Mouse (Mus musculus) C2C12 (cell line): ENCODE data around the gene Serac1. TPM values are rescaled to one million over a fixed set of nuclear protein-coding genes. Genes with fewer than 3 reads are reported as not detected.

Source experiments
- H3K27me3 ChIP-seq: one replicate; pipeline ENCODE4 v1.6.1; 2011; ENCODE audit not compliant: control insufficient read depth, insufficient read depth, insufficient read length
- H3K36me3 ChIP-seq: one replicate; pipeline ENCODE4 v1.6.1; 2011; ENCODE audit not compliant: control insufficient read depth, insufficient read depth
- H3K4me3 ChIP-seq: one replicate; pipeline ENCODE4 v1.5.1; 2011; ENCODE audit warnings: mild to moderate bottlenecking, control low read depth; ENCODE audit not compliant: poor library complexity, insufficient read depth, severe bottlenecking
- H3K79me2 ChIP-seq: one replicate; pipeline ENCODE4 v1.6.1; 2011; ENCODE audit not compliant: control insufficient read depth, insufficient read depth
- H3K79me3 ChIP-seq: one replicate; pipeline ENCODE4 v1.6.1; 2011; ENCODE audit warnings: low read depth, control low read depth
- H3ac ChIP-seq: one replicate; pipeline ENCODE3; 2011; ENCODE audit warnings: low read depth; ENCODE audit not compliant: control insufficient read depth, insufficient read length
- CEBPB ChIP-seq: IDR thresholded peaks from one replicate; pipeline ENCODE4 v1.6.1; 2011; ENCODE audit warnings: low read depth, mild to moderate bottlenecking, control low read depth, moderate library complexity
- CTCF ChIP-seq: IDR thresholded peaks from one replicate; pipeline ENCODE4 v1.5.1; 2011; ENCODE audit not compliant: control insufficient read depth, insufficient read depth, insufficient read length
- FOSL1 ChIP-seq: IDR thresholded peaks from one replicate; pipeline ENCODE4 v1.8.0; 2011; ENCODE audit warnings: mild to moderate bottlenecking, low read length; ENCODE audit not compliant: poor library complexity, insufficient read depth, severe bottlenecking
- MAX ChIP-seq: IDR thresholded peaks from one replicate; pipeline ENCODE4 v1.6.1; 2011; ENCODE audit warnings: mild to moderate bottlenecking, control low read depth
- MYOD1 ChIP-seq: IDR thresholded peaks from one replicate; pipeline ENCODE4 v1.6.1; 2011; ENCODE audit warnings: low read depth; ENCODE audit not compliant: control insufficient read depth, insufficient read length
- MYOG ChIP-seq: IDR thresholded peaks from one replicate; pipeline ENCODE4 v1.6.1; 2011; ENCODE audit not compliant: control insufficient read depth, insufficient read length; ENCODE audit errors: extremely low read depth
- USF1 ChIP-seq: IDR thresholded peaks from one replicate; pipeline ENCODE4 v1.6.1; 2011; ENCODE audit warnings: low read depth, mild to moderate bottlenecking, control low read depth, moderate library complexity
- polyA plus RNA-seq: library from polyadenylated mRNA; unstranded; fragments of >200 nt; fragmentation: generic; extraction: Trizol; gene quantifications from one replicate; pipeline ENCODE4 v1.2.1, GENCODE M21; 2012; ENCODE audit warnings: missing spikeins

The Serac1 gene
- polyA plus RNA-seq, 1 experiment, result 1.8 TPM

DNA sequence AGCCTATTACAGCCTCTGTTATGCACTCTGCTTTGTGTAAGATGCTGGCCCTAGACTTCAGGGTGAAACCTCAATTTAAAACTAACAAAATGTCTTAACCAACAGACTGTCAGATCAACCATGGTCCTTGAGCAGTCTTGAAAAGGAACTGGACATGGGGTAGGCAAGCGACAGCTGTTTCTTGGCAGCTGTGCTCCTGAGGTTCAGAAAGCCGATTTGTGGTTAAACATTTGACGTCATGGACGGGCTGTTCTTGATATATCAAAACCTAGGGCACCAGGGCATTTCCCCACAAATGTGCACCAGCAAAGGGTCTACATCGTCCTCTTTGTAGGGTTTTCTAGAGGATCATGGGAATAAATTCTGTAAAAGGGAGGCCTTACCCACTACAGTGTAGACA lies 16.0 kb downstream of the Serac1 start:
- Histone ChIP-seq H3ac (no peak overlapping the region), H3K36me3 (peaks cover 15% of the 10 kb centered on the region), H3K79me3 (no peaks in the 10 kb centered on the region), H3K4me3 (no peak overlapping the region), H3K27me3 (no peaks in the 10 kb centered on the region), H3K79me2 (no peaks in the 10 kb centered on the region)
- TF ChIP-seq CEBPB (no peak), MYOD1 (peak; percentile 85)

GRCm38 (mm10) chr17:6062793-6063192 lies 16.7 kb downstream of the Serac1 start:
- no peaks in the 10 kb centered on the region for H3K79me2 ChIP-seq
- no peaks in the 10 kb centered on the region for H3K79me3 ChIP-seq
- TF ChIP-seq MAX, result no peak
- no peak for TF ChIP-seq CTCF
- TF ChIP-seq MYOG, result no peak
- H3K27me3 ChIP-seq, result no peaks in the 10 kb centered on the region
- no peak overlapping the region for H3K4me3 ChIP-seq
- no peak overlapping the region for H3ac ChIP-seq
- peaks cover 15% of the 10 kb centered on the region for H3K36me3 ChIP-seq

DNA sequence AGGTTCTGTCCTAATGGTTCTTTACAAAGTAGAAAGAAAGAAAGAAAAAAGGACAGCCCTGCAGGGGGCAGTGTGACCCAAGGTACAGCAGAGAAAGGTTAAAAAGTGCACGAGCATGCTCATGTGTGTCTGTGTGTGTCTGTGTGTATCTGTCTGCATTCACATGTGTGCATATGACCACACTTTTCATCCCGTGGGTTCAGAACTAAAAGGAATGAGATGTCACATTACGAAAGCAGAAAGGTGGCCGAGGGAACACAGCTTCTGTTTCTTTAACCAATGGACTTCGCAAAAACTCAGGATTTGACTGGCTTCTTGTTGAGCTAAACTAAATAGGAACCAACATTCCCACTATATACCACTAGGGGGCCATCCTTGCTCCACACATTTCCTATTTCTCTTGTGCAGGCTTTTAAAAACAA lies 24.6 kb downstream of the Serac1 start:
- TF ChIP-seq MYOD1 (no peak), USF1 (no peak), CTCF (no peak)
- H3K27me3 ChIP-seq, result no peaks in the 10 kb centered on the region
- no peaks in the 10 kb centered on the region for H3K79me2 ChIP-seq
- no peak overlapping the region for H3ac ChIP-seq
- no peak overlapping the region for H3K4me3 ChIP-seq
- no peaks in the 10 kb centered on the region for H3K79me3 ChIP-seq
- H3K36me3 ChIP-seq, result no peaks in the 10 kb centered on the region

DNA sequence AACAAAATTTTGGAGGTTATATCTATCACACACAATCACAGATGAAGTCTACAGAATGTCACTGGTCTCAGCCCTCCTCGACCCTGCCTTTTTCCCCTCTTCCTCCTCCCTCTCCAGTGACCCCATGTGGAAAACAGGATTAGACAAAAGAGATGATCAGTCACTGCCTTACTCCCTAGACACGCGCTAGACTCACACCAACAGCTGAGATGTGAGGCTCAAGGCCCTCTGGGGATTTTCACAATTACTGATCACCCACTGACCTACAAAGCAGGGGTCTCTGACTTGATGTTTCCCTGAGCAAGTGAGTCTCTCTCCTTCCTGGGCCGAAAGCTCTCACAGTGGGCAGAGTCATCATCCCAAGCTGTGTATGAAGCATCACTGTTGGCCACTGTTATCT lies 26.7 kb downstream of the Serac1 start:
- H3K79me2 ChIP-seq, result no peaks in the 10 kb centered on the region
- no peaks in the 10 kb centered on the region for H3K79me3 ChIP-seq
- no peaks in the 10 kb centered on the region for H3K27me3 ChIP-seq
- TF ChIP-seq MYOD1, result no peak
- no peak for TF ChIP-seq USF1
- TF ChIP-seq MYOG, result no peak
- TF ChIP-seq CTCF, result no peak
- TF ChIP-seq FOSL1, result no peak
- TF ChIP-seq CEBPB, result no peak
- no peak for TF ChIP-seq MAX
- H3ac ChIP-seq, result no peak overlapping the region
- H3K4me3 ChIP-seq, result no peak overlapping the region
- H3K36me3 ChIP-seq, result no peaks in the 10 kb centered on the region

DNA sequence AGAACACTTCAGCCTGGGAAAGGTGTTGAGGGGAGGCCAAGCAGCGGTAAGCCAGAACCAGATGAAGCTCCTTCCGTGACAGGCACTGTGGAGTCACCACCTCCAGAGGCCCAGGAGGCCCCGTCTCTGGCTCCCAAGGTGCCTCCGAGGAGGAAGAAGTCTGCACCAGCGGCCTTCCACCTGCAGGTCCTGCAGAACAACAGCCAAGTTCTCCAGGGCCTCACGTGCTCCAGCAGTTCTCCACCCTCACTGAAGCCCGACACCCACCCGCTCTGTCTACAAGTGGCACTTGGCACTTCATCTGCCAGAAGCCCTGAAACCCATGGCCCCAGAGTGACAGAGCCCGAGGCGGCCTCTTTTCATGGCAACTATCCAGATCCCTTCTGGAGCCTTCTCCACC lies 42.0 kb downstream of the Serac1 start:
- H3K79me3 ChIP-seq, result no peaks in the 10 kb centered on the region
- H3K27me3 ChIP-seq, result no peaks in the 10 kb centered on the region
- H3K36me3 ChIP-seq, result peaks cover 84% of the 10 kb centered on the region
- H3K79me2 ChIP-seq, result no peaks in the 10 kb centered on the region
- TF ChIP-seq USF1 (no peak), FOSL1 (no peak), MYOG (no peak), CEBPB (no peak), MAX (no peak), CTCF (no peak), MYOD1 (no peak)
- H3ac ChIP-seq, result no peak overlapping the region
- H3K4me3 ChIP-seq, result no peak overlapping the region

- no peaks in the 10 kb centered on the region for H3K79me2 ChIP-seq
- peaks cover 88% of the 10 kb centered on the region for H3K36me3 ChIP-seq
- no peaks in the 10 kb centered on the region for H3K79me3 ChIP-seq
- no peaks in the 10 kb centered on the region for H3K27me3 ChIP-seq
- no peak for TF ChIP-seq CEBPB
- TF ChIP-seq CTCF, result no peak
- no peak for TF ChIP-seq FOSL1
- TF ChIP-seq MAX, result no peak
- TF ChIP-seq USF1, result no peak
- TF ChIP-seq MYOG, result no peak
- TF ChIP-seq MYOD1, result no peak
- H3K4me3 ChIP-seq, result no peak overlapping the region
- no peak overlapping the region for H3ac ChIP-seq
Observed at GRCm38 (mm10) chr17:6036872-6037271, 42.7 kb downstream of the Serac1 start.

DNA sequence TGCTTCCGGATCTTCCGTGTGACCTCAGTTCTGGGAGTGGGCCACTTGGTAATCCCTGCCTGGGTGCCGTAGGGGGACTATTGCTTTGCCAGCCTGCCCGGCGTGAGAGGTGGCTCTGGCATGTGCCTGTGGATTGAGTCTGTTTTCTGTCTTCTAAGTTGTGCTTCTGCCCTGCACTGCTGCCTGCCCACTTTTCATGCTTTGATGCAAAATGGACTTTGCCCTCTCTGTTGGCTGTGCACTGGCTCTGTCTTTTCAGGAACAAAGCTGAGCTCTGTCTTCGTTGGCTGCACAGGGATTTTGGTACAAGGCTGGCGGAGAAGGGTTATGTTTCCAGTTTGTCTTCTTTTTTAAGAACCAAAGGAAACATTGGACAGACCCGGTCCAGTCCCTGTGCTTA lies 43.1 kb downstream of the Serac1 start:
- Histone ChIP-seq H3K4me3 (no peak overlapping the region), H3K36me3 (peaks cover 88% of the 10 kb centered on the region), H3ac (no peak overlapping the region), H3K27me3 (no peaks in the 10 kb centered on the region), H3K79me2 (no peaks in the 10 kb centered on the region), H3K79me3 (no peaks in the 10 kb centered on the region)
- TF ChIP-seq USF1, result no peak
